Mouse (Mus musculus) forebrain, embryonic 16.5 days (tissue): ENCODE data around the gene Acsl5. TPM values are rescaled to one million over a fixed set of nuclear protein-coding genes. Genes with fewer than 3 reads are reported as not detected.
A peak's percentile ranks its signal among the peaks of the same experiment; 100 is the strongest.

Experiments used
- ATAC-seq: fragments of 200-750 bp; cut with Nextera tagmentation; 2 replicates; pipeline ENCODE4 v1.8.0; 2017; ENCODE audit warnings: mild to moderate bottlenecking, moderate library complexity
- H3K27ac ChIP-seq: fragments of 300-500 bp; sonication (generic); 2 replicates; pipeline ENCODE4 v1.5.1; 2014; ENCODE audit warnings: low read length, control low read depth
- H3K27me3 ChIP-seq: fragments of 300-500 bp; sonication (generic); replicated peaks from 2 replicates; pipeline ENCODE4 v1.6.1; 2014; ENCODE audit warnings: low read length; ENCODE audit not compliant: control insufficient read depth, insufficient read depth
- H3K36me3 ChIP-seq: fragments of 300-500 bp; sonication (generic); 2 replicates; pipeline ENCODE4 v1.6.1; 2014; ENCODE audit not compliant: control insufficient read depth, insufficient read depth
- H3K4me1 ChIP-seq: fragments of 300-500 bp; sonication (generic); replicated peaks from 2 replicates; pipeline ENCODE4 v1.6.1; 2014; ENCODE audit warnings: low read length; ENCODE audit not compliant: control insufficient read depth, insufficient read depth
- H3K4me2 ChIP-seq: fragments of 300-500 bp; sonication (generic); 2 replicates; pipeline ENCODE4 v1.6.1; 2014; ENCODE audit warnings: mild to moderate bottlenecking, low read length, control low read depth
- H3K4me3 ChIP-seq: fragments of 300-500 bp; sonication (generic); replicated peaks from 2 replicates; pipeline ENCODE4 v1.5.1; 2014; ENCODE audit warnings: mild to moderate bottlenecking, low read length, control low read depth
- H3K9ac ChIP-seq: fragments of 300-500 bp; sonication (generic); replicated peaks from 2 replicates; pipeline ENCODE4 v1.6.1; 2014; ENCODE audit warnings: low read depth, low read length, control low read depth
- H3K9me3 ChIP-seq: fragments of 300-500 bp; sonication (generic); 2 replicates; pipeline ENCODE4 v1.6.1; 2016; ENCODE audit warnings: low read length; ENCODE audit not compliant: control insufficient read depth
- WGBS: fragments of 180-500 bp; shearing (Covaris S2); extraction: QIAGEN DNeasy Blood & Tissue Kit; methylation state at CpG from one replicate; pipeline ENCODE4 v1.1.7; 2014; 5-methylcytosine and 5-hydroxymethylcytosine counted together
- polyA plus RNA-seq: library from polyadenylated mRNA; unstranded; fragments of >200 nt; fragmentation: Nextera tagmentation; extraction: Ambion mirVana; gene quantifications from 2 replicates; pipeline ENCODE4 v1.2.1, GENCODE M21; 2015

Gene Acsl5
- polyA plus RNA-seq, 1 experiment from 2014 or later, result 13.4 TPM

DNA sequence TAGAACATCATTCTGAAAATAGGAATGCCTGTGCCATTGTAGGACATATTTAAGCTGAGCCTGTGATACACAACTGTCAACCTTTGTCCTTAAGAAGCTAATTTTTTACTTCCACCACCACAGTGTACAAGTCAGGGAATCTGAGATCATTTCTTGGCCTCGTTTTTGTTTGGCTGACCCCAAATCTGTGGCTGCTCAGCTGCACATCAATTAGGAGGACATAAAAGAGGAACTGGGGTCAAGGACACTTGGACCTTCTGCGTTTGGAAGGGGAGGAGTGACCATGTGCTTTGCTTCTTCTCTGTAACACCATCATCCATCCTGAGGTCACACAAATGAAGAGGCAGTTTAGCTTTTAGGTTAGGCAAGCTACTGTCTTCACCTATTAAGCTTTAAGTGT lies 15.7 kb upstream of the Acsl5 start:
- Histone ChIP-seq H3K36me3 (no peaks in the 10 kb centered on the region), H3K4me1 (no peaks in the 10 kb centered on the region), H3K9ac (no peak overlapping the region), H3K27ac (no peak overlapping the region), H3K4me2 (no peak overlapping the region), H3K27me3 (no peaks in the 10 kb centered on the region), H3K4me3 (no peak overlapping the region), H3K9me3 (no peaks in the 10 kb centered on the region)
- ATAC-seq, result no peak
- 59% methylated on average over 2 of the region's 2 CpGs for WGBS

DNA sequence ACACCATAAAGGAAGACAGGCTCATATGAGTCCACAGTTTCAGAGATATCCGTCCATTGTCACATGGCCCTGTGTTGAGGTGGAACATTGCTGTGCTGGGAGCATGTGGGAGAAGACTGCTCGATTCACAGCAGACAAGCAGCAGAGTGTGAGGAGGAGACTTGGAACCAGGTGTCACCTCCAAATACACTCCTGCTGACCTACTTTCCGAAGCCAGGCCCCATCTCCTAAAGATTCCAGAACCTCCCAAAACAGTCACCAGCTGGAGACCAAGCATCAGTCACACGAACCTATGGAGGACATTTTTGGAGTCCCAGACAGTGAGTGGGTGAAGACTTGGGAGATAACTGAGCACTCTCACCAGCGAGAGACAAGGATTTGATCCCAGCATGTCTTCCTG lies 15.2 kb upstream of the Acsl5 start:
- WGBS, result 85% methylated on average over 5 of the region's 5 CpGs
- H3K4me3 ChIP-seq, result no peak overlapping the region
- no peak overlapping the region for H3K9ac ChIP-seq
- H3K9me3 ChIP-seq, result no peaks in the 10 kb centered on the region
- H3K27me3 ChIP-seq, result no peaks in the 10 kb centered on the region
- no peak for ATAC-seq
- no peaks in the 10 kb centered on the region for H3K4me1 ChIP-seq
- H3K36me3 ChIP-seq, result no peaks in the 10 kb centered on the region
- no peak overlapping the region for H3K27ac ChIP-seq
- no peak overlapping the region for H3K4me2 ChIP-seq

DNA sequence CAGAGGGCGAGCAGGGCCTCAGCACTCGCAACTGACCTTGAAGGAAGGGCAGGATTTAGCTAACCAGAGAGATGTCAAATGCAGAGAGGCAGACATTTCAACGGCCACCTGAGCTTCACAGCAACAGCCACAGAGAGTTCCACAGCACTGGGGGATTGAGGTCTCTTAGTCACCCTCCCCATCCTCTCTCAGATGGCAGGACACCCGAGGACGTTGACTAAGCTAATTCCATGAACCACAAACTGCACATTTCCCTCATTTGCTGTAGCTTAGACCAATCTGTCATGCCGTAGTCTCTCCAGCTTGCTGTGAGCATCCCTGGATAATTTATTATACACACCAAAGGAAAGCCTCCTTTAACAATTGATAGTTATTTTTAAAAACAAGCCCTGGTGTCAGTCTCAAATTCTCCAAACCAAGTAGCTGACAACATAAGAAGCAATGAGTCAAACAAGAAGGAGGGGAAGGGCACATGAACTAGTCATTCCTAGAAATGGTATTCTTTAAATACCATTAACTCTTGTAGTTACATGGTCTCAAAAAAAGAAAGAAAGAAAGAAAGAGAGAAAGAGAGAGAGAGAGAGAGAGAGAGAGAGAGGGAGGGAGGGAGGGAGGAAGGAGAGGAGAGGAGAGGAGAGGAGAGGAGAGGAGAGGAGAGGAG lies 11.8 kb upstream of the Acsl5 start:
- no peak overlapping the region for H3K4me2 ChIP-seq
- no peak overlapping the region for H3K9ac ChIP-seq
- no peaks in the 10 kb centered on the region for H3K36me3 ChIP-seq
- no peak overlapping the region for H3K27ac ChIP-seq
- WGBS, result 75% methylated on average over 6 of the region's 6 CpGs
- no peak for ATAC-seq
- no peaks in the 10 kb centered on the region for H3K27me3 ChIP-seq
- no peaks in the 10 kb centered on the region for H3K9me3 ChIP-seq
- H3K4me3 ChIP-seq, result no peak overlapping the region
- H3K4me1 ChIP-seq, result no peaks in the 10 kb centered on the region

DNA sequence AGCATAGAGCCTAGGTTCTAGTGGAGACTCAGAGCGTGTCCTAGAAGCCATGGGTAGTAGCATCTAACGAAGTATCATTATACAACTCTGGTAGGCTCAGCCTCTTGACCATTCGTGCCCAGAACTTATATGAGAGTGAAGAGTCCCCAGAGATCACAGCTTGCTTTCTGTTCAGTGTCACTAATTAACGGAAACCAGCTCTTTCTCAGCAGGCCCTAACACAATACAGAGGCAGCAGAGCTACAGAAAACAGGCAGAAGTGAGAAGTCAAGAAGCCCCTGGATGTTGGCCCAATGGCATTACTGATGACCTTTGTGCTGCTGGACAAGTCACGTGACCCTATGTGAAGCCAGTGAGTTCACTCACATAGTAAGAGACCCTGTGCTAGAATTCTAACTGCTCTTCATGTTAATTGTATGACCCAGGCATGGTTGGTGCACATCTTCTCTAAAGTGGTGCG lies 10.5 kb upstream of the Acsl5 start, which contains the start of gene Gucy2g:
Gene Gucy2g, minus strand, starts transcription at position 51 of the 460 bp plus-strand sequence.
- no peaks in the 10 kb centered on the region for H3K9me3 ChIP-seq
- H3K4me3 ChIP-seq, result no peak within 1 kb of the TSS
- ATAC-seq, result no peak
- H3K27ac ChIP-seq, result no peak within 1 kb of the TSS
- H3K9ac ChIP-seq, result no peak within 1 kb of the TSS
- H3K4me1 ChIP-seq, result no peaks in the 10 kb centered on the region
- 70% methylated on average over 6 of the region's 6 CpGs for WGBS
- no peaks in the 10 kb centered on the region for H3K36me3 ChIP-seq
- H3K27me3 ChIP-seq, result no peaks in the 10 kb centered on the region
- H3K4me2 ChIP-seq, result no peak within 1 kb of the TSS

DNA sequence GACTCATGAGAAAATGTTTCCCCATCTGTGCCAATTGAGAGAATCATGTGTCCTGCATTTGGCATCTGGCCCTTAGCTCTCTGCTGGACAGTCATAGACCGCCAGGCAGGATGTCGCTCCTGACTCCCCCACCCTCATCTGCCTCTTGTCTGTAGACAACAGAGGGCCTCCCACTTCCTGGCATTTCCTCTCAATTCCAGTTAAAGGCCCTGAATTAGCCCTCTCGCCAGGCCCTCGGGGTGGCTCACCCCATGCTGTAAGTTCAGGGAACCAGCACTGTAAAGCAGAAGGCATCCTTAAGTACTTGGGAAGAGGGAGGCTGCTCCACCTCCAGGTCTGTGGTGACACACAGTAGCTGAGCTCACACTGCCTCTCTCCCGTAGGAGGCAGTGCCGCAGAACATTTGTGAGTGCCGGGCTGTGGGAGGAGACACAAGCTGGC lies 6.9 kb upstream of the Acsl5 start:
- 33% methylated on average over 7 of the region's 7 CpGs for WGBS
- ATAC-seq, result no peak
- no peaks in the 10 kb centered on the region for H3K9me3 ChIP-seq

DNA sequence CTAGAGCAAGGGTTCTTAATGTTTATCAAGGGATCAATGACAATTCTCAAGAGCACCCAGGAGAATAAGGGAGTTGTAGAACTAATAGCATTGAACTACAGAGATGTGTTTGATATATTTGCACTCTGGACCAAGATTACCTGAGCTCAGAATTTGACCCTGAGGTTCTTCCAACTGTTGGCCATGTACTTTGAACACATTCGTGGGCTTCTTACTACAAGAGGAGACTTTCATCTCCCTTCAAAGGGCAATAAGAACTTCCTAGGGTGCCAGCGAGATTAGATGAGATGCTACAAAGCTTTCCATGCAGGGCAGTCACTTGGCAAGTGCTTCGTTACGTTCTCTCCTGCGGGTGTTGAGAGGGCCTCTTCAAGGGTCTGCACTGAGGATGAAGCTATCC lies 4.2 kb upstream of the Acsl5 start:
- H3K27ac ChIP-seq, result no peak overlapping the region
- 89% methylated on average over 5 of the region's 5 CpGs for WGBS
- H3K27me3 ChIP-seq, result no peaks in the 10 kb centered on the region
- no peaks in the 10 kb centered on the region for H3K4me1 ChIP-seq
- H3K9me3 ChIP-seq, result no peaks in the 10 kb centered on the region
- no peak overlapping the region for H3K9ac ChIP-seq
- no peaks in the 10 kb centered on the region for H3K36me3 ChIP-seq
- no peak overlapping the region for H3K4me3 ChIP-seq
- no peak overlapping the region for H3K4me2 ChIP-seq
- no peak for ATAC-seq

More for the DNA sequence above, 6.9 kb upstream of the Acsl5 start:
- Histone ChIP-seq H3K4me2 (no peak overlapping the region), H3K4me3 (no peak overlapping the region), H3K27me3 (no peaks in the 10 kb centered on the region), H3K36me3 (no peaks in the 10 kb centered on the region), H3K9ac (no peak overlapping the region), H3K4me1 (no peaks in the 10 kb centered on the region), H3K27ac (no peak overlapping the region)

DNA sequence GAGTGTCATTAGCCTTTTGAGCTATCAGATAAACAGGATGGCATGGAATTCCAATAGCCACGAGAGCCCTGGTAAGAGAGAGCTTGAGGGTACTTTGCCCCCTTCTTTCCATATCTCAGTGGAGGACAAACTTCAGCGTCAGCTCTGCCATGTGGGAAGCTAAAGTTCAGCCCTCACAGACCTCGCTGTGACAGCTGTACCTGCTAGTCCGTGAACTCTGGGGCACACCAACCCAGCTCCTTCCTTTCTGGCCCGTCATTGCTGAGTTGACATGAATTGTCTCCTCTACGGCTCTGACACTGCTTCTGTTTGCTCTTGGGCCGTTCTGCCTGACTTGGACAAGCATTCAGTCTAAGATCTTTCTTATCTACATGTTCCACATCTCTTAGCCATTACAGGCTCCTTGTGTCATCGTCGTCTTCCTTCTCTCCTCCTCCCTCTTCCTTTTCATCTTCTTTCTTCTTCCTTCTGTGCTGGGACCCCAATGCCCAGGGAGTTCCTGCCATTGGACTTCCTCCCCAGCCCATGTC lies 3.7 kb upstream of the Acsl5 start:
- Histone ChIP-seq H3K4me3 (no peak overlapping the region), H3K27me3 (no peaks in the 10 kb centered on the region), H3K9ac (no peak overlapping the region), H3K27ac (no peak overlapping the region), H3K4me1 (no peaks in the 10 kb centered on the region; the same call in 1 of the 2 replicates), H3K4me2 (no peak overlapping the region), H3K36me3 (no peaks in the 10 kb centered on the region), H3K9me3 (no peaks in the 10 kb centered on the region)
- 77% methylated on average over 9 of the region's 9 CpGs for WGBS
- ATAC-seq, result no peak

DNA sequence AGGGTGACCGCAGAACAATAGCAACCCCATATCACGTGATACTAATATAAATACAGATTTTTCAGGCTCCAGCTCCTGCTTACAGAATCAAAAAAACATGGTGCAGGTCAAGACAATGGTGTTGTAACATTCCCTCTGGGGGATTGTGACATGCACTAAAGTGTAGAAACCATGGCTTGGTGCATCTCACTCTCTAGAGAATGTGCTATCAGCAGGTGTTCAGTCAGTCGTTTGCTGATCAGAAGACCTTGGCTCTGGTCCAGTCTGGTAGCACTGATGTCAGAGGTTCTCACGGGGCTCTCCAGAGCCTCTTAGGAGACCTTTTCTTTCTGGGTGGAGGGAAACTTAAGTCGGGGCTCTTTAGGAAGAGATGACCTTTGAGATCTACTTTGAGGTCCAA lies 1.3 kb upstream of the Acsl5 start:
- Histone ChIP-seq H3K4me2 (no peak overlapping the region), H3K36me3 (no peaks in the 10 kb centered on the region), H3K27me3 (no peaks in the 10 kb centered on the region), H3K4me3 (no peak overlapping the region), H3K9me3 (no peaks in the 10 kb centered on the region), H3K4me1 (peaks cover 9% of the 10 kb centered on the region), H3K9ac (no peak overlapping the region), H3K27ac (no peak overlapping the region)
- 72% methylated on average over 5 of the region's 5 CpGs for WGBS
- ATAC-seq, result no peak

DNA sequence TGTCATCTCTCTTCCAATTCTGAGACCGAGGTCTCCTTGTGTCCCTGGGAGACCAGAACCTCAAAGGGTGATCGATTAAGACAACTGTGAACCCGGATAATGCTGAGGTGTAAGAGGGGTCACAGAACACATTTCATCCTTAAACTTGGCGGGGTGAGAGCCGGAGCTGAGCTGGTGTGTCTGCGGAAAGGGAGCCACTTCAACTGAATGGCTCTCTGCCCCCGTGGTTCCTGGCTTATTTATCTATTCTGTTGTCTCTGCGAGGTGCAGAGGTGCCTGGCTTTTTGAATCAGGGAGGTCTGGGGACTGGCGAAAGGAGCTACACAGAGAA lies 1.5 kb downstream of the Acsl5 start:
- Histone ChIP-seq H3K27me3 (no peaks in the 10 kb centered on the region), H3K27ac (no peak overlapping the region), H3K4me2 (peak overlapping the region; percentile 88), H3K9me3 (no peaks in the 10 kb centered on the region), H3K36me3 (no peaks in the 10 kb centered on the region), H3K4me1 (peaks cover 9% of the 10 kb centered on the region), H3K4me3 (peak overlapping the region; percentile 62), H3K9ac (peak overlapping the region; percentile 71)
- no peak for ATAC-seq
- 2% methylated on average over 9 of the region's 9 CpGs for WGBS
